Mouse (Mus musculus) heart, adult 2 months (tissue): ENCODE data around the gene Camkv.

Experiments used
- CTCF ChIP-seq: fragments of 200-600 bp; IDR thresholded peaks from 2 replicates; pipeline ENCODE4 v1.8.1; 2022; ENCODE audit warnings: antibody characterized with exemption, mild to moderate bottlenecking, moderate library complexity
- EP300 ChIP-seq: fragments of 200-500 bp; IDR thresholded peaks from 2 replicates; pipeline ENCODE4 v1.6.1; 2011; ENCODE audit warnings: low read depth, low read length, control low read depth; ENCODE audit not compliant: insufficient read depth
- POLR2A ChIP-seq: fragments of 200-500 bp; IDR thresholded peaks from 2 replicates; pipeline ENCODE4 v1.6.1; 2011; ENCODE audit warnings: mild to moderate bottlenecking, low read depth, low read length, control low read depth; ENCODE audit not compliant: insufficient read depth

DNA sequence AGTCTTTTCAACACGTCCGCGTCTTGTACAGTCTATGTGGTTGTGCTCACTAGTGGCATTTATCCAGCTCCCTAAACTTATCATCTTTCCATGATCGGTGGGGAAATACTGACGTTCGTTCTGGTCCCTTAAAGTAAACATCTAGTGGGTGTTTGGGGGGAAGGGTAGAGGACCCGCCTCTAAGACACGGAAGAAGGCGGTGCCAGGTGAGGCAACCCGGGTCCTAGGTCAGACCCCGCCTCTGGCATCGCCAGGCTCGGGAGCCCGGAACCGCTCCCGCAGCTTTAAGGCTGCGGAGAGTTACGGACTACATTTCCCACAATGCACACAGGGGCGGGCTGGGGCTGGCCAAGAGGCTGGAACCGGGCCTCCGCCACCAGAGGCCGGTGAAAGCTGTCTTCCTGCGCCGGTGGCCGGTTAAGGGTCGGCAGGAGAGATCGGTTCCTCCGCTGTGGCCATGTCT is 47.6 kb upstream of the Camkv start, which contains the start of gene Mon1a:
- TF ChIP-seq CTCF (no peak; the same call in 1 of the 2 replicates), POLR2A (peak; percentile 76), EP300 (no peak)
